Mouse (Mus musculus): ENCODE data around the gene Thoc6. TPM values are rescaled to one million over a fixed set of nuclear protein-coding genes. Genes with fewer than 3 reads are reported as not detected.

Gene Thoc6
- polyA plus RNA-seq, 1 experiment from 2014 or later = 56.8 TPM

GRCm38 (mm10) chr17:23660117-23660875 is 13.4 kb downstream of the Thoc6 start, which contains the start of gene Bicdl2:
Gene Bicdl2 (plus strand): TSS chr17:23660506.
- DNase-seq (ENCODE audit: low spot score) = peak; percentile 32

GRCm38 (mm10) chr17:23658450-23658849 is 15.2 kb downstream of the Thoc6 start:
- ATAC-seq (ENCODE audit: low FRiP score) = no peak
- peaks cover 20% of the 10 kb centered on the region for H3K27me3 ChIP-seq (ENCODE audit: control insufficient read depth, insufficient read depth, low read length)
- WGBS = 75% methylated on average over 3 of the region's 3 CpGs
- no peaks in the 10 kb centered on the region for H3K36me3 ChIP-seq (ENCODE audit: control insufficient read depth, insufficient read depth, low read length)
- H3K9ac ChIP-seq (ENCODE audit: low read depth, low read length) = no peak overlapping the region
- no peak overlapping the region for H3K4me2 ChIP-seq (replicated peaks; ENCODE audit: low read depth, low read length)
- no peaks in the 10 kb centered on the region for H3K9me3 ChIP-seq (ENCODE audit: control insufficient read depth, low read length)
- no peak overlapping the region for H3K27ac ChIP-seq (ENCODE audit: low read depth, low read length)
- DNase-seq (ENCODE audit: low spot score) = no peak
- no peaks in the 10 kb centered on the region for H3K4me1 ChIP-seq (replicated peaks; ENCODE audit: control insufficient read depth, insufficient read depth, low read length)
- H3K4me3 ChIP-seq (ENCODE audit: low read depth, low read length) = no peak overlapping the region

More at GRCm38 (mm10) chr17:23660117-23660875, 13.4 kb downstream of the Thoc6 start, which contains the start of gene Bicdl2:
- Histone ChIP-seq H3K4me2 (replicated peaks; ENCODE audit: low read depth, low read length) (no peak within 1 kb of the TSS), H3K27ac (ENCODE audit: low read depth, low read length) (no peak within 1 kb of the TSS), H3K9ac (ENCODE audit: low read depth, low read length) (no peak within 1 kb of the TSS), H3K27me3 (ENCODE audit: control insufficient read depth, insufficient read depth, low read length) (peaks cover 20% of the 10 kb centered on the region), H3K9me3 (ENCODE audit: control insufficient read depth, low read length) (no peaks in the 10 kb centered on the region), H3K4me1 (replicated peaks; ENCODE audit: control insufficient read depth, insufficient read depth, low read length) (no peaks in the 10 kb centered on the region), H3K4me3 (ENCODE audit: low read depth, low read length) (no peak within 1 kb of the TSS), H3K36me3 (ENCODE audit: control insufficient read depth, insufficient read depth, low read length) (no peaks in the 10 kb centered on the region)
- WGBS = 7% methylated on average over 27 of the region's 27 CpGs
- ATAC-seq (ENCODE audit: low FRiP score) = peak; percentile 8; the same call in 1 of the 2 replicates

- no peak overlapping the region for H3K4me3 ChIP-seq (ENCODE audit: low read depth, low read length)
Measured at GRCm38 (mm10) chr17:23654410-23654809, 19.3 kb downstream of the Thoc6 start.

GRCm38 (mm10) chr17:23654001-23654400 is 19.7 kb downstream of the Thoc6 start:
- H3K4me1 ChIP-seq (replicated peaks; ENCODE audit: control insufficient read depth, insufficient read depth, low read length) = no peaks in the 10 kb centered on the region
- no peak overlapping the region for H3K4me3 ChIP-seq (ENCODE audit: low read depth, low read length)
- no peaks in the 10 kb centered on the region for H3K9me3 ChIP-seq (ENCODE audit: control insufficient read depth, low read length)
- no peak overlapping the region for H3K4me2 ChIP-seq (replicated peaks; ENCODE audit: low read depth, low read length)
- DNase-seq (ENCODE audit: low spot score) (no peak), ATAC-seq (ENCODE audit: low FRiP score) (no peak)
- 60% methylated on average over 6 of the region's 6 CpGs for WGBS
- H3K9ac ChIP-seq (ENCODE audit: low read depth, low read length) = no peak overlapping the region
- H3K27me3 ChIP-seq (ENCODE audit: control insufficient read depth, insufficient read depth, low read length) = no peaks in the 10 kb centered on the region
- H3K36me3 ChIP-seq (ENCODE audit: control insufficient read depth, insufficient read depth, low read length) = no peaks in the 10 kb centered on the region
- H3K27ac ChIP-seq (ENCODE audit: low read depth, low read length) = no peak overlapping the region

More at GRCm38 (mm10) chr17:23654410-23654809, 19.3 kb downstream of the Thoc6 start:
- Histone ChIP-seq H3K9ac (ENCODE audit: low read depth, low read length) (no peak overlapping the region), H3K9me3 (ENCODE audit: control insufficient read depth, low read length) (no peaks in the 10 kb centered on the region), H3K4me1 (replicated peaks; ENCODE audit: control insufficient read depth, insufficient read depth, low read length) (no peaks in the 10 kb centered on the region), H3K27me3 (ENCODE audit: control insufficient read depth, insufficient read depth, low read length) (no peaks in the 10 kb centered on the region), H3K4me2 (replicated peaks; ENCODE audit: low read depth, low read length) (no peak overlapping the region), H3K27ac (ENCODE audit: low read depth, low read length) (no peak overlapping the region), H3K36me3 (ENCODE audit: control insufficient read depth, insufficient read depth, low read length) (no peaks in the 10 kb centered on the region)
- 73% methylated on average over 2 of the region's 2 CpGs for WGBS
- DNase-seq (ENCODE audit: low spot score) = no peak
- ATAC-seq (ENCODE audit: low FRiP score) = no peak

- no peaks in the 10 kb centered on the region for H3K9me3 ChIP-seq (ENCODE audit: control insufficient read depth, low read length)
- H3K4me3 ChIP-seq (ENCODE audit: low read depth, low read length) = no peak overlapping the region
- no peaks in the 10 kb centered on the region for H3K4me1 ChIP-seq (replicated peaks; ENCODE audit: control insufficient read depth, insufficient read depth, low read length)
- ATAC-seq (ENCODE audit: low FRiP score) (no peak), DNase-seq (ENCODE audit: low spot score) (no peak)
- H3K9ac ChIP-seq (ENCODE audit: low read depth, low read length) = no peak overlapping the region
- H3K36me3 ChIP-seq (ENCODE audit: control insufficient read depth, insufficient read depth, low read length) = no peaks in the 10 kb centered on the region
- 100% methylated on average over 1 of the region's 2 CpGs for WGBS
- H3K27me3 ChIP-seq (ENCODE audit: control insufficient read depth, insufficient read depth, low read length) = no peaks in the 10 kb centered on the region
- H3K4me2 ChIP-seq (replicated peaks; ENCODE audit: low read depth, low read length) = no peak overlapping the region
- no peak overlapping the region for H3K27ac ChIP-seq (ENCODE audit: low read depth, low read length)
Measured at GRCm38 (mm10) chr17:23653324-23653723, 20.4 kb downstream of the Thoc6 start.

- Histone ChIP-seq H3K27me3 (ENCODE audit: control insufficient read depth, insufficient read depth, low read length) (no peaks in the 10 kb centered on the region), H3K4me1 (replicated peaks; ENCODE audit: control insufficient read depth, insufficient read depth, low read length) (no peaks in the 10 kb centered on the region), H3K36me3 (ENCODE audit: control insufficient read depth, insufficient read depth, low read length) (no peaks in the 10 kb centered on the region), H3K27ac (ENCODE audit: low read depth, low read length) (no peak overlapping the region), H3K9me3 (ENCODE audit: control insufficient read depth, low read length) (no peaks in the 10 kb centered on the region), H3K4me3 (ENCODE audit: low read depth, low read length) (no peak overlapping the region), H3K4me2 (replicated peaks; ENCODE audit: low read depth, low read length) (no peak overlapping the region), H3K9ac (ENCODE audit: low read depth, low read length) (no peak overlapping the region)
- 85% methylated on average over 6 of the region's 6 CpGs for WGBS
- ATAC-seq (ENCODE audit: low FRiP score) (no peak), DNase-seq (ENCODE audit: low spot score) (no peak)
Measured at GRCm38 (mm10) chr17:23651363-23651762, 22.3 kb downstream of the Thoc6 start.

- DNase-seq (ENCODE audit: low spot score) = peak; percentile 17
Measured at GRCm38 (mm10) chr17:23645894-23646293, 27.8 kb downstream of the Thoc6 start.

GRCm38 (mm10) chr17:23644613-23645495 is 28.8 kb downstream of the Thoc6 start, which contains the start of gene Mmp25:
Gene Mmp25 (minus strand): TSS chr17:23645277.
- Histone ChIP-seq H3K9ac (ENCODE audit: low read depth, low read length) (peak within 1 kb of the TSS; percentile 39; the same call in 1 of the 2 replicates), H3K4me3 (ENCODE audit: low read depth, low read length) (peak within 1 kb of the TSS; percentile 38), H3K9me3 (ENCODE audit: control insufficient read depth, low read length) (no peaks in the 10 kb centered on the region), H3K27me3 (ENCODE audit: control insufficient read depth, insufficient read depth, low read length) (peaks cover 15% of the 10 kb centered on the region), H3K36me3 (ENCODE audit: control insufficient read depth, insufficient read depth, low read length) (no peaks in the 10 kb centered on the region), H3K27ac (ENCODE audit: low read depth, low read length) (no peak within 1 kb of the TSS), H3K4me2 (replicated peaks; ENCODE audit: low read depth, low read length) (peak within 1 kb of the TSS; percentile 78), H3K4me1 (replicated peaks; ENCODE audit: control insufficient read depth, insufficient read depth, low read length) (peaks cover 5% of the 10 kb centered on the region)
- DNase-seq (ENCODE audit: low spot score) (peak; percentile 55), ATAC-seq (ENCODE audit: low FRiP score) (peak; percentile 66)
- WGBS = under 1% methylated on average over 58 of the region's 58 CpGs

More at GRCm38 (mm10) chr17:23645894-23646293, 27.8 kb downstream of the Thoc6 start:
- no peaks in the 10 kb centered on the region for H3K36me3 ChIP-seq (ENCODE audit: control insufficient read depth, insufficient read depth, low read length)
- 30% methylated on average over 10 of the region's 10 CpGs for WGBS
- peaks cover 15% of the 10 kb centered on the region for H3K27me3 ChIP-seq (ENCODE audit: control insufficient read depth, insufficient read depth, low read length)
- no peak overlapping the region for H3K9ac ChIP-seq (ENCODE audit: low read depth, low read length)
- no peak overlapping the region for H3K4me3 ChIP-seq (ENCODE audit: low read depth, low read length)
- no peak overlapping the region for H3K27ac ChIP-seq (ENCODE audit: low read depth, low read length)
- ATAC-seq (ENCODE audit: low FRiP score) = no peak
- H3K4me2 ChIP-seq (replicated peaks; ENCODE audit: low read depth, low read length) = no peak overlapping the region
- peaks cover 5% of the 10 kb centered on the region for H3K4me1 ChIP-seq (replicated peaks; ENCODE audit: control insufficient read depth, insufficient read depth, low read length)
- H3K9me3 ChIP-seq (ENCODE audit: control insufficient read depth, low read length) = no peaks in the 10 kb centered on the region
